Mouse (Mus musculus) hematopoietic stem cell, adult 5-6 weeks (primary cell): ENCODE results near the gene Gm10964. TPM values are rescaled to one million over a fixed set of nuclear protein-coding genes. Genes with fewer than 3 reads are reported as not detected.

Experiments
- ATAC-seq, 2 experiments: fragments of 125-278 bp in 1 of 2; replicated peaks in 1 of 2; 2 replicates each; pipeline ENCODE4 v1.8.0; 2016 to 2017; ENCODE audit warnings: inconsistent platforms in 2 of 2, mild to moderate bottlenecking in 2 of 2, moderate number of reproducible peaks in 2 of 2, low read depth in 1 of 2, moderate TSS enrichment in 1 of 2; ENCODE audit not compliant: low FRiP score in 2 of 2, poor library complexity in 2 of 2, severe bottlenecking in 2 of 2, insufficient read depth in 1 of 2, low TSS enrichment in 1 of 2
- total RNA-seq: library from RNA; stranded (forward); fragments of 172-1452, 232-1000 nt; gene quantifications from 2 replicates; pipeline ENCODE4 v1.2.3, GENCODE M21; 2017

The Gm10964 gene
- total RNA-seq, 1 experiment from 2014 or later: not detected

GRCm38 (mm10) chr3:103759261-103759970 lies 20.2 kb downstream of the Gm10964 start:
- no peak for ATAC-seq

GRCm38 (mm10) chr3:103766789-103767188 lies 27.6 kb downstream of the Gm10964 start:
- no peak for ATAC-seq

- ATAC-seq: no peak; a peak in 2 of 4 replicates
Measured at GRCm38 (mm10) chr3:103771531-103772130, 32.5 kb downstream of the Gm10964 start.

- peak; percentile 46 to 65; a peak in 3 of 4 replicates for ATAC-seq
Measured at GRCm38 (mm10) chr3:103772846-103773245, 33.7 kb downstream of the Gm10964 start.

- 0 out of 4 replicates have a peak, but pooled peaks of 1 of the 2 experiments have one; percentile 15 for ATAC-seq
Measured at GRCm38 (mm10) chr3:103773508-103773907, 34.3 kb downstream of the Gm10964 start.

- ATAC-seq: no peak
Measured at GRCm38 (mm10) chr3:103774009-103774408, 34.8 kb downstream of the Gm10964 start.

GRCm38 (mm10) chr3:103777940-103778339 lies 38.8 kb downstream of the Gm10964 start:
- no peak for ATAC-seq

- ATAC-seq: no peak
Measured at GRCm38 (mm10) chr3:103778660-103779059, 39.5 kb downstream of the Gm10964 start.

GRCm38 (mm10) chr3:103779183-103779582 lies 40.0 kb downstream of the Gm10964 start:
- ATAC-seq: peak; percentile 30 to 59; a peak in 1 of 4 replicates

GRCm38 (mm10) chr3:103780271-103780670 lies 41.1 kb downstream of the Gm10964 start:
- no peak for ATAC-seq

- ATAC-seq: no peak
Measured at GRCm38 (mm10) chr3:103780777-103781176, 41.6 kb downstream of the Gm10964 start.

GRCm38 (mm10) chr3:103782844-103783609 lies 43.9 kb downstream of the Gm10964 start:
- no peak for ATAC-seq

GRCm38 (mm10) chr3:103787225-103787624 lies 48.1 kb downstream of the Gm10964 start:
- peak in 1 of 2 experiments; percentile 52; a peak in 1 of 4 replicates for ATAC-seq

GRCm38 (mm10) chr3:103789096-103789495 lies 49.9 kb downstream of the Gm10964 start:
- no peak for ATAC-seq

- ATAC-seq: 0 out of 4 replicates have a peak, but pooled peaks have one; percentile 15 to 18
Measured at GRCm38 (mm10) chr3:103789891-103790345, 50.8 kb downstream of the Gm10964 start.

- no peak for ATAC-seq
Measured at GRCm38 (mm10) chr3:103790346-103791145, 51.4 kb downstream of the Gm10964 start.
